Mouse (Mus musculus) cortical plate, adult 2 months (tissue): ENCODE results near the gene Sardh.

Experiments used
- CTCF ChIP-seq: fragments of 200-500 bp; IDR thresholded peaks from 2 replicates; pipeline ENCODE4 v1.5.1; 2011; ENCODE audit warnings: mild to moderate bottlenecking, control low read depth, low read length; ENCODE audit not compliant: insufficient read depth; ENCODE audit errors: extremely low read depth
- POLR2A ChIP-seq: fragments of 200-500 bp; IDR thresholded peaks from 2 replicates; pipeline ENCODE4 v1.6.1; 2011; ENCODE audit warnings: mild to moderate bottlenecking, low read length, control low read depth; ENCODE audit not compliant: insufficient read depth; ENCODE audit errors: extremely low read depth

- TF ChIP-seq POLR2A, result no peak
- TF ChIP-seq CTCF, result no peak
Observed at GRCm38 (mm10) chr2:27262984-27263383, 14.8 kb upstream of the Sardh start.
